Mouse (Mus musculus): ENCODE measurements around the gene Mcl1.
"Not testable (repeated sequence)": the region's sequence is repeated elsewhere in the genome, so short reads cannot be mapped to it uniquely, and the experiment has no call there.

The Mcl1 gene

GRCm38 (mm10) chr3:95658236-95658867 lies at the start of gene Mcl1:
Gene Mcl1 (plus strand): TSS chr3:95658788.
- DNase-seq (ENCODE audit: extremely low read depth, low read depth): peak; percentile 93

- no peak for DNase-seq (ENCODE audit: extremely low read depth, low read depth)
Observed at GRCm38 (mm10) chr3:95609195-95609594, 49.4 kb upstream of the Mcl1 start.

- no peak for DNase-seq (ENCODE audit: extremely low read depth, low read depth)
Observed at GRCm38 (mm10) chr3:95613996-95614395, 44.6 kb upstream of the Mcl1 start.

GRCm38 (mm10) chr3:95618511-95618910 lies 40.1 kb upstream of the Mcl1 start:
- no peak for DNase-seq (ENCODE audit: extremely low read depth, low read depth)

GRCm38 (mm10) chr3:95621241-95621640 lies 37.3 kb upstream of the Mcl1 start:
- no peak for DNase-seq (ENCODE audit: extremely low read depth, low read depth)

GRCm38 (mm10) chr3:95622421-95622820 lies 36.2 kb upstream of the Mcl1 start:
- not testable (repeated sequence) for DNase-seq (ENCODE audit: extremely low read depth, low read depth)

- DNase-seq (ENCODE audit: extremely low read depth, low read depth): no peak
Observed at GRCm38 (mm10) chr3:95623551-95623950, 35.0 kb upstream of the Mcl1 start.

GRCm38 (mm10) chr3:95623991-95624515 lies 34.5 kb upstream of the Mcl1 start:
- DNase-seq (ENCODE audit: extremely low read depth, low read depth): not testable (repeated sequence)

GRCm38 (mm10) chr3:95624628-95625503 lies 33.7 kb upstream of the Mcl1 start, which contains the start of gene Ensa:
Gene Ensa (plus strand): TSS chr3:95624993.
- peak; percentile 100 for DNase-seq (ENCODE audit: extremely low read depth, low read depth)

GRCm38 (mm10) chr3:95627763-95628162 lies 30.8 kb upstream of the Mcl1 start:
- no peak for DNase-seq (ENCODE audit: extremely low read depth, low read depth)

GRCm38 (mm10) chr3:95629755-95630154 lies 28.8 kb upstream of the Mcl1 start:
- no peak for DNase-seq (ENCODE audit: extremely low read depth, low read depth)

- DNase-seq (ENCODE audit: extremely low read depth, low read depth): no peak
Observed at GRCm38 (mm10) chr3:95630856-95631255, 27.7 kb upstream of the Mcl1 start.

GRCm38 (mm10) chr3:95631304-95631703 lies 27.3 kb upstream of the Mcl1 start:
- no peak for DNase-seq (ENCODE audit: extremely low read depth, low read depth)

GRCm38 (mm10) chr3:95632648-95633588 lies 25.7 kb upstream of the Mcl1 start:
- DNase-seq (ENCODE audit: extremely low read depth, low read depth): peak; percentile 44

- no peak for DNase-seq (ENCODE audit: extremely low read depth, low read depth)
Observed at GRCm38 (mm10) chr3:95635636-95636035, 23.0 kb upstream of the Mcl1 start.

GRCm38 (mm10) chr3:95636072-95636471 lies 22.5 kb upstream of the Mcl1 start:
- no peak for DNase-seq (ENCODE audit: extremely low read depth, low read depth)

- DNase-seq (ENCODE audit: extremely low read depth, low read depth): no peak
Observed at GRCm38 (mm10) chr3:95639694-95640093, 18.9 kb upstream of the Mcl1 start.

- DNase-seq (ENCODE audit: extremely low read depth, low read depth): no peak
Observed at GRCm38 (mm10) chr3:95643097-95643496, 15.5 kb upstream of the Mcl1 start.

- peak; percentile 95 for DNase-seq (ENCODE audit: extremely low read depth, low read depth)
Observed at GRCm38 (mm10) chr3:95645313-95646235, 13.0 kb upstream of the Mcl1 start.

GRCm38 (mm10) chr3:95648016-95648415 lies 10.6 kb upstream of the Mcl1 start:
- no peak for DNase-seq (ENCODE audit: extremely low read depth, low read depth)
